Comparison of ENCODE assay signal across 31 mouse cellular contexts in the genomic region with DNA sequence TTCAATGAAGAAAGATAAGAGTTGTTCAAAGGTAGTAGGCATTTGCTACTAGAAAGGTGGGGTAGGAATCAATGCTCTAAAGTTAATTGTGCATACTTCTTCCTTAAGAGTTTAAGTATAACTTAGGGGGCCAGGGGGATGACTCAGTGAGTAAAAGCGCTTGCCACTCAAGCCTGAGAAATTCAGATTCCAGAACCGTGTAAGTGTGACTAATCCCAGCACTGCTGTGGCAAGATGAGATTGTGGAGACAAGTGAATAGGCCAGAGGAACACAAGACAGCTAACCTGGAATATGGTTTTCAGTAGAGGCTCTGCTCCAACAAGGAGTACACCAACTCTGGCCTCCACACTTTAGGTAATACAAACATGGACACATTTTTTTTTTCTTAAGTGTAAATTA. TPM values are rescaled to one million over a fixed set of nuclear protein-coding genes. Genes with fewer than 3 reads are reported as not detected.
A peak's percentile ranks its signal among the peaks of the same experiment; 100 is the strongest.
DNase-seq lines count a peak whose midpoint lies in the region; ATAC-seq and TF ChIP-seq lines count a peak whose summit lies in the region.
"Had no signal": no experiment of that assay in that cellular context is flagged by ENCODE, and none has a peak within 500 bp of the region (broad histone marks: within the 10 kb centered on the region; RNA-seq: fewer than 3 reads in every experiment).

No protein-coding gene starts in this region.

- peaks cover 4% of the 10 kb centered on the region; the same call in 1 of the 2 replicates for H3K4me1 ChIP-seq in embryonic fibroblast, embryonic 13.5 days (ENCODE audit: control insufficient read depth, insufficient read depth, low read length)
- H3K4me1 ChIP-seq: embryonic facial prominence, embryonic 12.5 days; embryonic facial prominence, embryonic 15.5 days; forebrain, embryonic 10.5 days; forebrain, embryonic 13.5 days; heart, embryonic 12.5 days; heart, embryonic 15.5 days; hindbrain, embryonic 10.5 days; hindbrain, embryonic 13.5 days; intestine, embryonic 15.5 days had no signal

- H3K4me3 ChIP-seq in embryonic fibroblast, embryonic 13.5 days (ENCODE audit: insufficient read depth, low read length): no peak overlapping the region
- H3K4me3 ChIP-seq: embryonic facial prominence, embryonic 12.5 days; embryonic facial prominence, embryonic 15.5 days; erythroblast, embryonic 14.5 days; forebrain, embryonic 10.5 days; forebrain, embryonic 13.5 days; gastrocnemius, adult 2 months; heart, embryonic 12.5 days; heart, embryonic 15.5 days; hindbrain, embryonic 10.5 days; hindbrain, embryonic 13.5 days; intestine, embryonic 15.5 days had no signal

- ATAC-seq in cerebellum, adult (ENCODE audit: insufficient number of reproducible peaks, low FRiP score, low TSS enrichment): no peak
- ATAC-seq: forebrain, embryonic 13.5 days; forebrain, embryonic 16.5 days; hindbrain, embryonic 16.5 days; intestine, embryonic 15.5 days had no signal

- TF ChIP-seq CTCF in embryonic fibroblast, embryonic 13.5 days (IDR thresholded peaks at IDR 0.05; ENCODE audit: borderline replicate concordance, insufficient read depth, low read length): no peak

- peak; percentile 44 for DNase-seq in 3134 (ENCODE audit: extremely low read depth, insufficient read length, low spot score)
- DNase-seq in 416B (ENCODE audit: low read depth): peak; percentile 47
- peak; percentile 73 for DNase-seq in NIH3T3 (ENCODE audit: low read depth)
- no peak for DNase-seq in thymus, postnatal 36 days
- DNase-seq in layer of hippocampus, postnatal 14 days (ENCODE audit: low spot score in 2 of 2): no peak
- DNase-seq: adrenal gland, adult 2 months; adrenal gland, postnatal 14 days; B cell, adult 2 months; cerebellum, adult 18-20 months; cerebellum, adult 9-10 months; cerebellum, postnatal 25 days; gastrocnemius, adult 2 months; gastrocnemius, postnatal 14 days; heart, adult 18-20 months; heart, postnatal 10 days; heart, postnatal 36 days; kidney, adult 11 months had no signal

- H3K27ac ChIP-seq in embryonic fibroblast, embryonic 13.5 days (ENCODE audit: insufficient read depth, low read length): peak overlapping the region; percentile 52; the same call in 1 of the 2 replicates
- H3K27ac ChIP-seq: embryonic facial prominence, embryonic 12.5 days; embryonic facial prominence, embryonic 15.5 days; forebrain, embryonic 10.5 days; forebrain, embryonic 13.5 days; gastrocnemius, adult 2 months; heart, embryonic 15.5 days; hindbrain, embryonic 10.5 days; hindbrain, embryonic 13.5 days; intestine, embryonic 15.5 days had no signal

- no peak for TF ChIP-seq POLR2A in embryonic fibroblast, embryonic 13.5 days (IDR thresholded peaks at IDR 0.05; ENCODE audit: low read depth, low read length)

RNA-seq across cellular contexts. Expression of a gene that starts 56.2 kb away (rescaled TPM):
- 128 and 154 TPM in 2 replicates for polyA plus RNA-seq in embryonic fibroblast, embryonic 13.5 days (2011; ENCODE audit: insufficient read length, low read depth, missing spikeins)
- total RNA-seq in layer of hippocampus, postnatal 14 days (2021): 100 to 1,000 TPM; 116 to 125 TPM

Comparison
In these comparisons a context has a peak if more than half of its experiments do, and no peak if none do; other contexts are left out.
1. DNase-seq: peak in 3134 (single experiment), 416B (single experiment) and NIH3T3 (single experiment); none in thymus, postnatal 36 days (0 of 2) and layer of hippocampus, postnatal 14 days (0 of 2).